Mouse (Mus musculus) adrenal gland, postnatal 36 days (tissue): ENCODE measurements around the gene Phtf1. TPM values are rescaled to one million over a fixed set of nuclear protein-coding genes. Genes with fewer than 3 reads are reported as not detected.
A peak's percentile ranks its signal among the peaks of the same experiment; 100 is the strongest.

Experiments used
- DNase-seq, 2 experiments: peaks; one replicate each; pipeline ENCODE4 v3.0.0; 2021; ENCODE audit warnings: mixed read lengths in 1 of 2
- long read RNA-seq, 2 experiments: library from polyadenylated mRNA; stranded (forward); transcript quantifications; one replicate each; pipeline ENCODE4 v2.0.0; 2021; ENCODE audit warnings: borderline sequencing depth in 2 of 2
- total RNA-seq, 2 experiments: library from RNA; stranded (reverse); gene quantifications; 2 replicates each; pipeline ENCODE4 v1.2.3; 2021

Gene Phtf1
- total RNA-seq, result 10 to 100 TPM; 18.7 to 20.8 TPM
- long read RNA-seq, experiment 1, transcript Phtf1-202 (19 exons, 3,327 nt), result major isoform, 11 of 31 reads
- long read RNA-seq, experiment 1, partial matches to known transcripts, result 2 of 31 reads
- long read RNA-seq, experiment 1, other reads (novel, unspliced or antisense), result 15 of 31 reads
- long read RNA-seq, experiment 2, transcript Phtf1-202 (19 exons, 3,327 nt), result major isoform, 6 of 15 reads
- long read RNA-seq, experiment 2, partial matches to known transcripts, result 0 of 15 reads
- long read RNA-seq, experiment 2, other reads (novel, unspliced or antisense), result 8 of 15 reads

GRCm38 (mm10) chr3:103967861-103968691, at the start of gene Phtf1:
Phtf1 (plus strand) TSS chr3:103968110.
- DNase-seq, result peak; percentile 91 to 94

GRCm38 (mm10) chr3:103920094-103920493, 47.8 kb upstream of the Phtf1 start:
- no peak for DNase-seq

DNA sequence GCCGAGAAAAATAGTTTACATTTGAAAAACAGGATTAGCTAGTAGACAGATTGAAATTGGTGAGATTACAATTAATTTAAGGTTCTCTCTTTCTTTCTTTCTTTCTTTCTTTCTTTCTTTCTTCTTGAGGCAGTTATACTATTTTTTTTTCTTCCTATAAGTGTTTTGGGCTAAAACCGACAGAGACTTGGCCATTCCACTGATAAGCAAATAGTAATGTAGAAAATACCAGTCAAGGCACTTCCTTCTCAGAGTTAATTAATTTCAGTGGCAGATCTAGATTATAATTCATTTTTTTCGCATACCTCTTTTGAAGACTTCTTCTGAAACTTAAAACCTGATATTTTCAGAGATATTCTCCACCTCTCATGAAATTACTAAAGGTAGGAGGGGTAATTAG, 42.6 kb upstream of the Phtf1 start:
- DNase-seq, result no peak

DNA sequence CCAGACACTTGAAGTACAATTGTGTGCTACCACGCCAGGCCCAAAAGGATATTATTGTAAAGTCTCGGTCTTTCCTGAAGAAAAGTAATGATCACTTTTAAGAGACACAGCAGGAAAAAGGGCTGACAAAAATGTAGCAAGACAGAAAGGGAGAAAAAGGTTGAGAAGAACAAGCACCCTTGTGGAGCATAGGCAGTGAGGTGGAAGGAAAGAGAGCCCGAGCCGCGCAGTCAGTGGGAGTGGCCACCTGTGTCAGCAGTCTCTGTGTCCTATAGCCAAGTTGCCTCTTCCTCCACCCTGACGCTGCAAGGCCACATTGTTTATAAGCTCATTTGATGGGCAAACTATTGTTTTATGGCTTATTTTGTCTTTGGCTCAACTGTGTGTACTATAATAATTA, 40.4 kb upstream of the Phtf1 start:
- DNase-seq, result peak; percentile 17 to 30

DNA sequence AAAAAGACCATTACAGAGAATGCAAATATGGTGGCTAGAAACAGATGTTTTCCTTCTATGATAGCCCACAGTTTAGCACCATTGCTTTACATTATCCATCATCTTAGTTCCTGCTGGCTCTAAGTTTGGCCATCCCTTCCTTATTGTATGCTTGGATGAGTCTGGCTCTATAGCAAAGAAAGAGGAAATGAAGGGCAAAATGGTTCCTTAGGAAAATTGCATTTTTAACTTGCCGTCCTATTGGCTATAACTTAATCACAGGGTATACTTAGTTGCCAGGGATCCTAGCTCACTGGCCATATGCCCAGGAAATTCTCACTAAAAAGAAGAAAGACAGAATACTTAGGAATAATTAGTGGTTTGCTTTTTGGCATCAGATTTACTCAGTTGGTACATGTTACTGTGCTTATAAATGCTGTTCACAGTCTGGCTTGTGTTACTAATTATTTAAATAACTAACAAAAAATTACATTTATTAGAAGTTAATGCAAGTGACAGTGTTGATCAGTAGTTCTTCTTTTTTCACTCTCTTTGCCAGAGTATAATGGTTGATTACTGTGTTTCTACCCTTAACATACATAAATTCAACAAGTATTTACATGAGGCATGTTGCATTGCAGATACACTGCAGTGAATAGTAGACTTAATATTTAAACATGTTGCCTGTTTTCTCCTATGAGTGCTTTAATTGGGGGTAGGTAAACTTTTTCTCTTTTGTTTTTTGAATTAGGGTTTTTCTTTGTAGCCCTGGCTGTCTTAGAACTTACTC, 22.9 kb upstream of the Phtf1 start:
- no peak for DNase-seq

DNA sequence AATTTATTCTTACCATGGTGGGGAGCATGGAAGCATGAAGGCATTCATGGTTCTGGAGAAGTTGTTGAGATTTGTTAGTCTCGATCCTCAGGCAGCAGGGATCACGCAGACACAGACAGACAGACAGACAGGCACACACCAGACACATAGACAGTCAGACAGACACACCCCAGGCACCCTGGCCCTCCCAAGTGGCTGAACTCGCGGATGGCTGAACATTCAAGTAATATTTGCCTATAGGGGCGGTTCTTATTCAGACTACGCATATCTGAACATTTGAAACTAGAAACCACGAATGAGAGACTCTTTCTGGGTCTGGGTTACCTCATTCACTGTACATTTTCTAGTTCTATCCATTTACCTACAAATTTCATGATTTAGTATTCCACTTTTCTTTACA, 19.2 kb upstream of the Phtf1 start:
- DNase-seq, result no peak

DNA sequence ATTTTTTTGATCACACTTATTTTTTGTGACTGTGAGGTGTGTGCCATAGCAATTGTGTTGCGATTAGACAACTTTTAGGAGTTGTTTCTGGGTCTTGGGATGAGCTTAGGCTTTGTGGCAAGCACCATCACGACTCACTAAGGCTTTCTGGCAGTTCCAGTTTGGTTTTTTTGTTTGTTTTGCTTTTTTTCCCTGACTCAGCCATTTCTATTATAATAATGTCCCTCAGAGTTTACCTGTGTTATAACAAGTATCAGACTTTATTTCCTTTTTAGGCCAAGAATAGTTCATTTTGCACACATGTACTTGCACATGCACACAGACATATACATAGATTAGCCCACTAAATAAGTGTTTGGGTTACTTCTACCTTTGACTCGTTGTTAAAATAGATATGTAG, 7.3 kb upstream of the Phtf1 start:
- no peak for DNase-seq

- no peak for DNase-seq
Observed at GRCm38 (mm10) chr3:103967231-103967630, 679 bp upstream of the Phtf1 start.

- no peak for DNase-seq
Observed at GRCm38 (mm10) chr3:103968701-103969100, 791 bp downstream of the Phtf1 start.

DNA sequence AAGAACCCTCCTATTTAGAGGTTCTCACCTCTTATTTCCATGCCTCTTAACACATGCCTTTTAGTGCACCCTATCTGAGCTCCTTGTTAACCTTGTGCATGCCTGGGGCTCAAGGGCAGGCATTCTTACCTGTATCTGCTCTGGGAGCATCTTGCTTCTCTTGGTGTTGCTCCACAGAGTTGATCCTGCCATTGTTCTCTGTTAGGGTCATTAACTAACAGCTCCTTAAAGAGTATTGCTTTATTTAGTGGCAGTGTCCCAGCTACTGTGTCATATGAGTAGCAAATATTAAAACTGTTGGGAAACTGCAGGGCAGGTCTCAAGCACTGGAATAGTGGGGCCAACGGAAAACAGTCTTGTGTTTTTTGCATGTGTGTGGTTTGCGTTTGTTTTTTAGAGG, 3.2 kb downstream of the Phtf1 start:
- no peak for DNase-seq

GRCm38 (mm10) chr3:103984556-103984955, 16.6 kb downstream of the Phtf1 start:
- DNase-seq, result no peak

GRCm38 (mm10) chr3:103985194-103985593, 17.3 kb downstream of the Phtf1 start:
- DNase-seq, result no peak

DNA sequence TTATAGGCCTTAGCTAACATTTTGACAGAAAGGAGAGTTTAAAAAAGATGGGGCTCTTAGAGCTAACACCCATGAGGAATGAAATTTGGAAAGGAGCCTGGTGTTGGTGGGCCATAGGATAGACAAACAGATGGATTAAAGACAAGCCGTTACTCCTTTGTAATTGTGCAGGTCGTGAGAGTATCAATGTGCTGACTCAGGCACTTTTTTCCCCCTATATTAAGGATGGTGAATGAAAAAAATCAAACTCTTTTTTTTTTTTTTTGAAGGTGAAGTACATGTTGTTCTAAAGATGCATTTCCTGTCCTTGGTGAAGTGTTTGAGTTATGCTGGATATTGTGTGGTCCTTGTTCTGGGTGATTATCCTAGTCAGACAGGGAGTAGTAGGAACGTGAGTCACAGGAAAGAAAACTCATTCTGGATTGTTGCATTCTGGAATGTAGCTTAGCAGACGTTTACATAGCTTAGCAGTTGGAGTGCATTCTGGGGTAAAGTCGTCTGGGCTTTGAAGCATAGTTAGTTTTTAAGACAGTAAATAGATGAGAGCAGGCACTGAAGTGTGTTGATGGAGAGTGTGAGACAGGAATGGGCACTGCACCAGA, 20.0 kb downstream of the Phtf1 start:
- DNase-seq, result no peak

DNA sequence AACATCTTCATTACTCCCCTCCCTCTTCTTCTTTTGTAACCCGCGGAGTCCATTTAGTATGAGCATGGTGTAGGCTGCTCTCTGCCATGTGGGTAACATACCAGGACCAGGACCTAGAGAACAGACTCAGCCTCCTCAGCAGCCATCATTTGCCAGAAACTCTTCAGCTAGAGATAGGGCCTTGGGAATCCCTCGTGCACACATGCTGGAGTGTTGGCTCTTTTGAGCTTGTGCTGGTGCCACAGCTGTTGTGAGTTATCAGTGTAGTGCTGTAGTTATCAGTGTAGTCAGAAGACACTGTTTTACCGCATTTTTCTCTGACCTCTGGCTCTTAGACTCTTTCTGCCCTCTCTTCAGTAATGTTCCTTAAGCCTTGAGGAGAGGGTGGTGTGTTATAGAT, 21.4 kb downstream of the Phtf1 start:
- no peak for DNase-seq

DNA sequence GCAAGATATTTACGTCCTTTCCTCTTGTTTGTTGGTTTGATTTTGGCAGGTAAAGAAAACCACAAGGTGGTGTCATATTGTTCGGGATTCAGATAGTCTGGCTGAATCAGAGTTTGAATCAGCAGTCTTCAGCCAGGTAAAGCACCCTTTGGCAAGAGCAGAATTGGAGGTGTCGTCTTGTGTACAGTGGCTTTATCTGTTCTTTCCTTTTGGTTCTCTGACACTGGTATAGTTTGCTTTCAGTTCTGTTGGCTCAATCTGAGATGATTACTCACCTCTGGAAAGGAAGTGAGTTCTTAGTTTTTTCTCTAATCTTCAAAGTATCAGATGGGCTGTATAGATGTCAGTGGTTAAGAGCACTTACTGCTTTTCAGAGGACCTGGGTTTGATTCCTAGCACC, 23.4 kb downstream of the Phtf1 start:
- no peak for DNase-seq

DNA sequence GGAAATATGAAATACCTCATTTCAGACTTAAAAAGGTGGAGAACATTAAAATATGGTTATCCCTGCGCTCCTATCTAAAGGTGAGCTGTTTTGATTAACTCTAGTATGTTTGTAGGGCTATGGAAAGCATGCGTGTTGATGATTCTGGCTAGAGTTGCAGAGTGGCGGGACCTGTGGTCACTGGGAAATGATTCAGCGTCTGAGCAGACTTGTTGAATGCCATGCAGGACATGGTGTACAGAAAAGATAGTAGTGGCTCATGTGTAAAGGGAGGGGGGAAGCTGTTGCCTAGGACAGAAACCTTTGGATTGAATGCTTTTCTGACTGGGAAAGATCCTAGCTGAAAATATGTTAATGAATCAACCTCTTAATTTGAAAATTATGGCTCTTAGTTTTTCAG, 30.8 kb downstream of the Phtf1 start:
- no peak for DNase-seq

- no peak for DNase-seq
Observed at GRCm38 (mm10) chr3:104006896-104007466, 39.1 kb downstream of the Phtf1 start.

GRCm38 (mm10) chr3:104007479-104007878, 39.6 kb downstream of the Phtf1 start:
- peak; percentile 36 to 41 for DNase-seq

DNA sequence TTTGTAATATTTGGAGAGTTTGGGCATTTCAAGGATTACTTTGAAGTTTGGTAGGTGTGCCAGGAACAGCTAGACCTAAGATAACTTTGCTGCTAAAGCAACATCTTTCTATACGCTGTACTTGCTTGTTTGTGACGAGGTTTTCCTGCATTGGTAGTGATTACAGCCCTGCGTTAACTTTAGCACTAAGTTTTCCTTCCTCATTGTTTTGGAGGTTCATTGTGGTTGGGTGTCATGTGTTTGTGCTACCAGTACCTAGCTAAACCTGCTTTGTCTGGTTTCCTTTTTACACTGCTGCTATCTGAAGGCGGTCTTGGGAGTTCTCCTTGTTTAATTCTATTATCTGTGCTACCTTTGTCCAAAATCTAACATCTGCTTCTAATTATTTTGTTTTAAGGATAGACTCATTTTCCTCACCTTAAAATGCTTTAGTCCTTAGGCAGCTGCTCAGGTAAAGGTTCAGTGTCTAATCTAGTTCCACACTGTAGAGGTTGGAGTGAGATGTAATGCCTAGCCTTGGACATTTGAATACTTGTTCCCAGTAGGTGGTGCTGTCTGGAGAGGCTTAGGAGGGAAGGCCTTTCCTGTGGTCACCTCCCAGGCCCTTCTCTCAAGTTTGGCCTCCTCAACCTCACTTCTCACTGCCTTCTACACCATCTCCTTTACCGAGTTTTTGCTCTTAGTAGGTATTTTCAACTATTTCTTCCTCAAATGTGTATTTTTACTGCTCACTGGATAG, 42.2 kb downstream of the Phtf1 start:
- no peak for DNase-seq

DNA sequence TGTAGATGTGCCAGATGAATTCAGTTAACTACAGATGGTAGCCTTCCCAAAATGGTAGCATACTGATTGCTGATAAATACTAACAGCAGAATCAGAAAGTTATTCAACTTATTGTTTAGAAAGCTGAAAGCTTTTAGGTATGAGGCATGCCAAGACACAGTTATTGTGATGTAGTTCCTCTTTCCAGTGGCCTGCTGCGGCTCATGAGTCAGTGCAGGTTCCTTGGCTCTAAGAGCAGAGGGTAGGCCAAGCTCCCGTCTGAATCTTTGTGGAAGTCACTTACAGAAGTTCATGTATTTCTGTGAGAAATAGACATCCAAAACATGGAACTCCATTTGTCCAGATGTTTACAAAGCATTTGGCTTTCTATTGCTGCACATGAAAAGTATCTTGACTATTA, 44.1 kb downstream of the Phtf1 start:
- DNase-seq, result no peak

DNA sequence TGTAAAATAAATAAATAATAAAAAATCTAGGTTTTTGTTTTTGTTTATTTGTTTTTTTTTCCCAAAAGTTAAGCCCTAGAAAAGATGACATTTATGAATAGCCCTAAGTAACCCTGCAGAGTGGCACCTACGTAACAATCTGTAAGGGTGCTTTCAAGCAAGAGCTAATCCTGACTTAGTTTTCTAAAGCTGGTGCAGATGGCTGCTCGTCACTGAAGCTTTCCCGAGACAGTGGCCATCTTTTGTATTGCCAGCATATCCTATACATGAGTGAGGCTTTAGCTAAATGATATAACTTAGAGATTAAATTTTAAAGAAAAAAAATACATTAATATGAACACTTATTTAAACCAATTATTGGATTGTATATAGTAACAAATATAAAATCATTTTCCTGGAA, 50.0 kb downstream of the Phtf1 start:
- DNase-seq, result no peak
